Mouse (Mus musculus) limb, embryonic 10.5 days (tissue): Measurements from ENCODE around the gene Olfr263. TPM values are rescaled to one million over a fixed set of nuclear protein-coding genes. Genes with fewer than 3 reads are reported as not detected.
"Not testable (repeated sequence)": the region's sequence is repeated elsewhere in the genome, so short reads cannot be mapped to it uniquely, and the experiment has no call there.

Experiments
- DNase-seq: peaks from one replicate; pipeline ENCODE4 v3.0.0-alpha.2; 2017; ENCODE audit warnings: low spot score
- H3K27ac ChIP-seq: fragments of 300-500 bp; sonication (generic); 2 replicates; pipeline ENCODE4 v1.5.1; 2016; ENCODE audit warnings: mild to moderate bottlenecking
- H3K27me3 ChIP-seq: fragments of 300-500 bp; sonication (generic); 2 replicates; pipeline ENCODE4 v1.6.1; 2016; ENCODE audit warnings: low read depth, mild to moderate bottlenecking; ENCODE audit not compliant: poor library complexity, severe bottlenecking
- H3K36me3 ChIP-seq: fragments of 300-500 bp; sonication (generic); 2 replicates; pipeline ENCODE4 v1.6.1; 2016; ENCODE audit warnings: mild to moderate bottlenecking, moderate library complexity
- H3K4me1 ChIP-seq: fragments of 300-500 bp; sonication (generic); 2 replicates; pipeline ENCODE4 v1.6.1; 2016
- H3K4me3 ChIP-seq: fragments of 300-500 bp; sonication (generic); 2 replicates; pipeline ENCODE4 v1.5.1; 2016; ENCODE audit warnings: mild to moderate bottlenecking, moderate library complexity
- H3K9me3 ChIP-seq: fragments of 300-500 bp; sonication (generic); replicated peaks from 2 replicates; pipeline ENCODE4 v1.6.1; 2016; ENCODE audit warnings: mild to moderate bottlenecking
- WGBS: fragments of 180-500 bp; shearing (Covaris S2); methylation state at CpG from one replicate; pipeline ENCODE4 v1.1.7; 2016; 5-methylcytosine and 5-hydroxymethylcytosine counted together
- polyA plus RNA-seq: library from polyadenylated mRNA; unstranded; fragments of >200 nt; fragmentation: Nextera tagmentation; extraction: Ambion mirVana; gene quantifications from 2 replicates; pipeline ENCODE4 v1.2.1, GENCODE M21; 2016

Gene Olfr263
- polyA plus RNA-seq: not detected in 2 replicates

- WGBS: 86% methylated on average over 3 of the region's 3 CpGs
- H3K27me3 ChIP-seq, H3K9me3 ChIP-seq, DNase-seq, H3K4me1 ChIP-seq, H3K36me3 ChIP-seq, H3K4me3 ChIP-seq, H3K27ac ChIP-seq: not testable (repeated sequence)
Observed at GRCm38 (mm10) chr13:21129339-21129738, at the start of gene Olfr263. Olfr263 (plus strand) TSS chr13:21129639.

DNA sequence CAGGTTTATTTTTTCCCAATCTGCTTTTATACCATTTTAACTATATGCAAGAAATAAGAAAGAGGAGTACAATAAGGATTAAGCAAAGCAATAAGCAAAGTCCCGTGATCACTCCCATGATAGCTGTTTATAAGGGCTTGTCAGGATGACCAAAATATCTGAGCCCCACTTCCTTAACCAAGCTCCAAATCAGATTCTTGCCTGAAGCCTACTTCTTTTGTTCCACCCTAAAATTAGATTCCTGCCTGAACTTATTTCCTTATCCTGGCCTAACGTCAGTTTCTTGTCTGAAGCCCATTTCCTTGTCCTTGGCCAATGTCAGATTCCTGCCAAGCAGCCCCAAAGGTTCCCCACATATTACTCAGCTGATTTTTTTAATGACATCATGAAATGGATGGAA lies 46.8 kb upstream of the Olfr263 start:
- Histone ChIP-seq H3K27ac (no peak overlapping the region), H3K4me3 (no peak overlapping the region), H3K9me3 (no peaks in the 10 kb centered on the region), H3K27me3 (no peaks in the 10 kb centered on the region), H3K36me3 (no peaks in the 10 kb centered on the region), H3K4me1 (no peaks in the 10 kb centered on the region)
- WGBS: 80% methylated on average over 2 of the region's 2 CpGs
- DNase-seq: no peak

- Histone ChIP-seq H3K36me3 (no peaks in the 10 kb centered on the region), H3K4me3 (no peak overlapping the region), H3K9me3 (no peaks in the 10 kb centered on the region), H3K27ac (no peak overlapping the region), H3K4me1 (no peaks in the 10 kb centered on the region), H3K27me3 (no peaks in the 10 kb centered on the region)
- WGBS: 95% methylated on average over 3 of the region's 3 CpGs
- DNase-seq: no peak
Observed at GRCm38 (mm10) chr13:21109759-21110158, 19.7 kb upstream of the Olfr263 start.

- Histone ChIP-seq H3K36me3 (no peaks in the 10 kb centered on the region), H3K27me3 (no peaks in the 10 kb centered on the region), H3K4me3 (no peak overlapping the region), H3K27ac (no peak overlapping the region), H3K9me3 (no peaks in the 10 kb centered on the region), H3K4me1 (no peaks in the 10 kb centered on the region)
- no peak for DNase-seq
- 94% methylated on average over 6 of the region's 6 CpGs for WGBS
Observed at GRCm38 (mm10) chr13:21110441-21110840, 19.0 kb upstream of the Olfr263 start.

GRCm38 (mm10) chr13:21111183-21111582 lies 18.3 kb upstream of the Olfr263 start, which contains the start of gene Olfr1369-ps1:
Olfr1369-ps1 (plus strand) TSS chr13:21111483.
- H3K9me3 ChIP-seq, H3K4me1 ChIP-seq, H3K4me3 ChIP-seq, DNase-seq, H3K27me3 ChIP-seq, H3K27ac ChIP-seq, H3K36me3 ChIP-seq: not testable (repeated sequence)
- WGBS: 81% methylated on average over 3 of the region's 3 CpGs

DNA sequence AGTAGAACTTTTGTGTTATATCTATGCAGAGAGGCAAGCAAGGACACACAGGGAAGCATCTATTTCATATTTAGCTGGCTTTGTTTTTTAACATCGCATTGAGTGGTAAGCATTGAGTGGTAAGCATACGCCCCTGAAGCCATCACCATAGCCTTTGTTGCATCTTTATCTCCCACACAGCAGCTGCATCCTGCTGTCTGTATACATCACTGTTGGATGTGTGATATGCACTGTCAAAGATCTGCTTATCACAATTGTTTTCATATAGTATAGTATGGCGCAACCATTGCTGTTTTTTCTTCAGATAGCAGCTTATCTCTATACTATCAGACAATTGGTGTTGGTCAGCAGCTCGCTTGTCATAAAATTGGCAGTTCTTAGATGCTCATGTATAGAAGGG lies 15.3 kb upstream of the Olfr263 start:
- Histone ChIP-seq H3K9me3 (no peaks in the 10 kb centered on the region), H3K27ac (no peak overlapping the region), H3K36me3 (no peaks in the 10 kb centered on the region), H3K27me3 (no peaks in the 10 kb centered on the region), H3K4me1 (no peaks in the 10 kb centered on the region), H3K4me3 (no peak overlapping the region)
- 81% methylated on average over 4 of the region's 4 CpGs for WGBS
- DNase-seq: no peak

DNA sequence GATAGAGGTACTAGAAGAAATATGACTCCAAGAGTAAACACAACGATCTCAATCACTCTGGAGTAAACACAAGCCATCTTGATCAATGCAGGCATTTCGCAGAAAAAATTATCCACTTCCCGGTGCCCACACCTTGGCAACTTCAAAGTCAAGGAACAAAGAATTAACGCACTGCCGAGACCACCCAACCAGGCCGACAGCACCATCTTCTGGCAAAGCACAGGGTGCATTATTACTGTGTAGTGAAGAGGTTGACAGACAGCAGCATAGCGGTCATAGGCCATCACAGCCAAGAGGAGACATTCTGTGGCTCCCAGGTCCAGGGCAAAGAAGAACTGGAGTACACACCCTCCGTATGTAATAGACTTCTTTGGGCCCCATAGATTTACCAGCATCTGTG lies 13.0 kb downstream of the Olfr263 start:
- Histone ChIP-seq H3K27ac (no peak overlapping the region), H3K27me3 (no peaks in the 10 kb centered on the region), H3K36me3 (no peaks in the 10 kb centered on the region), H3K4me3 (no peak overlapping the region), H3K9me3 (no peaks in the 10 kb centered on the region), H3K4me1 (no peaks in the 10 kb centered on the region)
- 48% methylated on average over 8 of the region's 8 CpGs for WGBS
- no peak for DNase-seq

DNA sequence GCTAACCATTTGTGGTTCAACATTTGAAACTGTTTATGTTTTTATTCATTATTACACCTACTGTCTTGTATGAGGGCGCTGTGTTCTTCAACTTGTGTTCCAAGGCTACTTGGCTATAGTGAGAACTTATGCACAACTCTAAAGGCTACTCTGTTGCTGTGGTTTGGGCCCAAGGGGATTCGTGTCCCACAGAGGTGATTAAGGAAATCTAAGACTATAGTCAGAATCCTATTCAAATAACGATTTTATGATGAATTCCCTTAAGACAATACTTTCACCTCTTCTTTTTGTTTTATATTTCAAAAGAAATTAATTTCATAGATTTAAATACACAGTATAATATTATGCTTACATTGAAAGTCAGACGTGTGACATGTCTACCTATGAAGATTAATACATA lies 16.3 kb downstream of the Olfr263 start, which contains the start of gene Olfr1368:
Olfr1368 (minus strand) TSS at position 101 of the 400 bp plus-strand sequence.
- Histone ChIP-seq H3K27me3 (no peaks in the 10 kb centered on the region), H3K4me1 (no peaks in the 10 kb centered on the region), H3K27ac (no peak within 1 kb of the TSS), H3K36me3 (no peaks in the 10 kb centered on the region), H3K9me3 (no peaks in the 10 kb centered on the region), H3K4me3 (no peak within 1 kb of the TSS)
- no peak for DNase-seq
- 80% methylated on average over 4 of the region's 4 CpGs for WGBS

- Histone ChIP-seq H3K36me3 (no peaks in the 10 kb centered on the region), H3K9me3 (no peaks in the 10 kb centered on the region), H3K27me3 (no peaks in the 10 kb centered on the region), H3K4me1 (no peaks in the 10 kb centered on the region), H3K4me3 (no peak overlapping the region), H3K27ac (no peak overlapping the region)
- DNase-seq: no peak
- WGBS: 85% methylated on average over 5 of the region's 5 CpGs
Observed at GRCm38 (mm10) chr13:21155888-21156287, 26.4 kb downstream of the Olfr263 start.

DNA sequence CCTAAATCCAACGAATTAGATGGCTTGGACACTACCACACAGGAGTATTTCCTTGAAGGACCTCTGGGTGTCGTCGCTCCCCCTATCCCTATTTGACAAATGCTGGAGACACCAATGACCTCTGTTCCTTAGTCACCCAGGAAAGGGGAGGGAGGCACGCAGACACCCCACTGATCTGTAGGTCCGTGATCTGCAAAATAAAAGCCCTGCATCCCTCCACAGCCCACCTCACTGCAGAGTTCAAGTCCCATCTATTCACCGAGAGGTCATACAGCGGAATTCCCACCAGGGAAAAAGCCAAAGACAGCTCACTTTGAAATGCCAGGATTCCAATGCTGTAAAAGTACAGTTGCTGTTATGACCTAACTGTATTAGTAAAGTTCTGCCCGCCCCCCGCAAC lies 28.6 kb downstream of the Olfr263 start:
- Histone ChIP-seq H3K27ac (no peak overlapping the region), H3K36me3 (no peaks in the 10 kb centered on the region), H3K27me3 (no peaks in the 10 kb centered on the region), H3K4me3 (peak overlapping the region; percentile 64), H3K9me3 (no peaks in the 10 kb centered on the region), H3K4me1 (no peaks in the 10 kb centered on the region)
- 8% methylated on average over 9 of the region's 9 CpGs for WGBS
- DNase-seq: no peak

DNA sequence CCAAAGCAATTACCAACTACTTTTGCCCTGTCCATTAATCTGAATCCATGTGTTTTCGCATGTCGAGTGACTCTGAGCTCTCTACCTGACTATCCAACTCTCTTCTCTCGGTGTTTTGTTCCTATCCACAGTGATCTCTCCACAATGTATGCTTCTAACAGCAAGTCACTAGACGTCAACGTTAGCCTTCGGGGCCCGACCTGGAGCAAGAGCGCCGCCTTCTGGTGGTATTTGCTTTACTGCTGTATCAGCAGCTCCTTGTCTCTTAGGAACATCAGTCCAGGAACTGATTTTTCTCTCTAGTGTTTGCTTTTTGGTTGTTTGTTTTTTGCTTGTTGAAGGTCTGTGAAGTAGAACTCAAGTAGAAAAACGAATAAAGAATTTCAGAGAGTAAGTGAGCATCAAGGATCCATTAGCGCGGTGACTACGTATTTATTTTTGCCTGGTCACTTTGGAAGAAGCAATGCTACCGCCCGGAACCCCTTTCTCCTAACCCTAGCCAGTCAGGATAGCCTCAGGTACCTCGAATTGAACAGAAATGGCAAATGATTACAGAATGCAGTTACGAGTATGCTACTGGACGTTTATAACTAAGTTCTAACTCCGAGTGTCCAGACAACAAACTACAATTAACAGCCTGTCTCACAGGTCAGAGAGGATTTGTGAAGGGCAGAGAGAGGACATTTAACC lies 29.5 kb downstream of the Olfr263 start:
- Histone ChIP-seq H3K9me3 (no peaks in the 10 kb centered on the region), H3K27me3 (no peaks in the 10 kb centered on the region), H3K4me1 (no peaks in the 10 kb centered on the region), H3K27ac (no peak overlapping the region), H3K4me3 (peak overlapping the region; percentile 64), H3K36me3 (no peaks in the 10 kb centered on the region)
- WGBS: under 1% methylated on average over 19 of the region's 19 CpGs
- peak; percentile 93 for DNase-seq

- H3K4me3 ChIP-seq: peak overlapping the region; percentile 64
- no peaks in the 10 kb centered on the region for H3K27me3 ChIP-seq
- H3K27ac ChIP-seq: no peak overlapping the region
- DNase-seq: no peak
- 0% methylated on average over 15 of the region's 15 CpGs for WGBS
- no peaks in the 10 kb centered on the region for H3K36me3 ChIP-seq
- H3K4me1 ChIP-seq: no peaks in the 10 kb centered on the region
- H3K9me3 ChIP-seq: no peaks in the 10 kb centered on the region
Observed at GRCm38 (mm10) chr13:21159475-21159819, 30.0 kb downstream of the Olfr263 start.

DNA sequence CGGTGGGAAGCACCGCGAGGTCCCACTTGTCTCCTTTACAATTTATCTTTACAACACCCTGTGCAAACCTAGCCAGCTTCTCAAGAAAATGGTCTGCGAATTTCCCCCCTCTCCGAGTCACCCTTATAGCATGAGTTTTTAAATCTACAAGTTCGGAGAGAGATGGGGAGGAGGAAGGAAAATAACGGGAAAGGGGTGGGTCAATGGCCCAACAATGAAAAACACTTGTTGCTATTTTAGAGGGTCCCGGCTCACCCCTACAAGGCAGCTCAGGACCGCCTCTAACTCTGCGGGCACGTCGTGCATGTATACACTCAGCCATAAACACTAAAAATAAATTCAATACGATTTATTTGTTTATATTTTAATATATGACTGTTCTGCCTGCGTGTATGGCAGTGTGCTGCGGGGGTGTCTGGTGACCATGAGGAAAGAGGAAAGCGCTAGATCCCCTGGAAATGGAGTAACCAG lies 30.6 kb downstream of the Olfr263 start:
- Histone ChIP-seq H3K36me3 (no peaks in the 10 kb centered on the region), H3K4me3 (peak overlapping the region; percentile 64), H3K27me3 (no peaks in the 10 kb centered on the region), H3K27ac (no peak overlapping the region), H3K4me1 (no peaks in the 10 kb centered on the region), H3K9me3 (no peaks in the 10 kb centered on the region)
- under 1% methylated on average over 16 of the region's 16 CpGs for WGBS
- no peak for DNase-seq
